Mouse (Mus musculus): ENCODE data around the gene Cxcl13. TPM values are rescaled to one million over a fixed set of nuclear protein-coding genes. Genes with fewer than 3 reads are reported as not detected.

The Cxcl13 gene
- polyA plus RNA-seq (2012; ENCODE audit: insufficient read depth, insufficient read length, missing spikeins): 2.3 and 5.7 TPM in 2 replicates

DNA sequence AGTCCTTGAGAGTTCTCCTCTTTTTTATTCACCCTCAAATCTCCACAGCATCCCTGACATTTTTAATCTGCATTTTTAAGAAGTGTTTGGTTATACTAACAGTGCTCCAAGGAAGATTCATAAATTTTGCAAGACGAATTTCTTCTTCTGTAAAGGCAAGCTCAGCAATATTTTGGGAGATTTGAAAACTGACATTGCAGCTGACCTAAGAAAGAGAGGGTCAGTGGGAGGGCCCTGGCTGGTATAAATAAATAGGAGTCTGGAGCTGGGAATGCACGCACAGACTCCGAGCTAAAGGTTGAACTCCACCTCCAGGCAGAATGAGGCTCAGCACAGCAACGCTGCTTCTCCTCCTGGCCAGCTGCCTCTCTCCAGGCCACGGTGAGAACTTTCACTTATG is at the start of gene Cxcl13:
Gene Cxcl13, plus strand, starts transcription at position 301 of the 400 bp plus-strand sequence.
- Histone ChIP-seq H3K27ac (replicated peaks; ENCODE audit: low read depth, low read length) (no peak within 1 kb of the TSS), H3K4me3 (ENCODE audit: insufficient read depth, low read depth, low read length) (no peak within 1 kb of the TSS)

DNA sequence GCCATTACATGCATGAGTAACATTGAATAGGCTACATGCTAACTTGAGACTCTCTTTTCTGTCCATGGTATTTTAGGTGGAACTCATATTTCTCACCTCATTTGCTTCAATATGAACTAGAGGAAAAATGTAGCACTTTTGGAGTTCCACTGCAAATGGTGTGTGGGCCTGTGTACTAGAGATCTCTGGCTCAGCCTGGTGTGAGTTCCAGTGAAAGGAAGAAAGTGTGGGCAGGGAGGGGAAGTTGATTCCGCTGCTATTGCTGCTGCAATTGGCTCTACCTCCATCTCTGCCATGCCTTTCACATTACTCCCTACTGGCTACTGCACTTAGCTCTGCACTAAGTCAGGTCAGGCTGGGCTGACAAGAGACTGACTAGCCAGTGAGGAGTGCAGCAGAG is 45.7 kb upstream of the Cxcl13 start:
- Histone ChIP-seq H3K4me3 (ENCODE audit: insufficient read depth, low read depth, low read length) (no peak overlapping the region), H3K4me1 (ENCODE audit: control insufficient read depth, insufficient read depth, insufficient read length, low read length) (no peaks in the 10 kb centered on the region), H3K27ac (replicated peaks; ENCODE audit: low read depth, low read length) (no peak overlapping the region)

More for the DNA sequence above, at the start of gene Cxcl13:
- no peaks in the 10 kb centered on the region for H3K4me1 ChIP-seq (ENCODE audit: control insufficient read depth, insufficient read depth, insufficient read length, low read length)

DNA sequence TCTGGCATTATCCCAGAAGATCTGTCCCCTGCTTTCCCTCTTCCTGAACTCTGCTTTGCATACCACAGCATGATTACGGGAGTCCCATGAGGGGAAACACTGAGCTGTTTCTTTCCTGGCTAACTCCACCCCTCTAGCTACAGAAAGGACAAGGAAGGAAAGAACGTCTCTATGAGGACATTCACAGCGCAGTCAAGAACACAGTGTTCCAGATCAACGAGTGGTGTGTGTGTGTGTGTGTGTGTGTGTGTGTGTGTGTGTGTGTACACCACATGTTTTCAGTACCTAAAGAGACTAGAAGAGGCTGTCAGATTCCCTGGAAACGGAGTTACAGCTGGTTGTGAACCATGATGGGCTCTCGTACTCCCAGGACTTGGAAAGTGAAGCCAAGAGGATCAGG is 38.3 kb upstream of the Cxcl13 start:
- Histone ChIP-seq H3K4me3 (ENCODE audit: insufficient read depth, low read depth, low read length) (no peak overlapping the region), H3K27ac (replicated peaks; ENCODE audit: low read depth, low read length) (no peak overlapping the region), H3K4me1 (ENCODE audit: control insufficient read depth, insufficient read depth, insufficient read length, low read length) (no peaks in the 10 kb centered on the region)

DNA sequence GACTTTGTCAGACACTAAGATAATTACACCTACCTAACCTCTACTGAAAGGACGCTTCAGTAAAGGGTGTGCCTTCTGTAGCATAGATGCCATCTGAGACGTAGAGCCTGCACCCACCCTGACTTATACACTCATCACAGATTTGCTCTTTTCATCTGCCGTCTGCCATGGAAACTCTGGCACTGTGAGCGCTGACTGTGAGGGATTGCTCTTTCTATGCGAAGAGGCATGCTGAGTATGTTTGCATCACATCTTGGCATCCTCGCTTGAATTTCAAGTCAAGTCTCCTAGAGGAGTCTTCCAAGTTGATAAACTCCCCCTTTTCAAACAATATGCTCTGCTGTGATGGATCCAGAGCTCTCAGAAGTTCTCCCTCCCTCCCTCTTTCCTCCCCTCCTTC is 32.7 kb upstream of the Cxcl13 start:
- H3K4me3 ChIP-seq (ENCODE audit: insufficient read depth, low read depth, low read length): no peak overlapping the region
- no peak overlapping the region for H3K27ac ChIP-seq (replicated peaks; ENCODE audit: low read depth, low read length)
- H3K4me1 ChIP-seq (ENCODE audit: control insufficient read depth, insufficient read depth, insufficient read length, low read length): no peaks in the 10 kb centered on the region

DNA sequence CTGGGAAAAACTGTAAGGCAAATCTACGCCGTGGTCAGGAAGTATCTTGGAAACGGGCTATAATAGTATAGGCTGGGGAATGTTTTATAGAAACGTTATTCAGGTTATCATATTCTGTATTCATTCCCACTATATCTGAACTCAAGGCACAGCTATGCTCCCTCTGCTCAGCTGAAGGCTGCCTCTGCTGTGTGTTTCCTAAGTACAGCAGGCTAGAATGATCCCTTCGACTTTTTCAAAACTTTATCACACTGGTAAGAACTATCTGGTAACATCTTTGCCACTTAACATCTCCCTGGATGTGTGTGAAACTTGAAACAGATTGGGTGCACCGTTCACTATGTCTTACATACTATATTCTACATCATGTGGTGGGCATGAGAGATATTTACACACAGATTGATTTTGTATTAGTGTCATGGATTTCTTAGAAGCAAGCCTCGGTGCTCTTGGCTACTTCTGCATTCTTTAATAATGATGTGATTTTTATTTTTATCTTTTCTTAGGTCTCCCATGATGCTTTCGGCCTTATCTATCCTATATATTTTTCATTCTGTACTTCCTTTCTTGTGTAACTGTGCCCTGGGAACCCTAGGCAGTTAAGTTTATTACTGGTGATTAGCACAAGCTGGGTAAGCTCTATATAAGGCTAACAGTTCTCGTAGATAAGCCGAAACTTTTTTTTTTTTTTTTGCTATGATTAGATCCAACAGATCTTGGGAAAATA is 31.4 kb upstream of the Cxcl13 start:
- Histone ChIP-seq H3K4me1 (ENCODE audit: control insufficient read depth, insufficient read depth, insufficient read length, low read length) (no peaks in the 10 kb centered on the region), H3K4me3 (ENCODE audit: insufficient read depth, low read depth, low read length) (no peak overlapping the region), H3K27ac (replicated peaks; ENCODE audit: low read depth, low read length) (no peak overlapping the region)

DNA sequence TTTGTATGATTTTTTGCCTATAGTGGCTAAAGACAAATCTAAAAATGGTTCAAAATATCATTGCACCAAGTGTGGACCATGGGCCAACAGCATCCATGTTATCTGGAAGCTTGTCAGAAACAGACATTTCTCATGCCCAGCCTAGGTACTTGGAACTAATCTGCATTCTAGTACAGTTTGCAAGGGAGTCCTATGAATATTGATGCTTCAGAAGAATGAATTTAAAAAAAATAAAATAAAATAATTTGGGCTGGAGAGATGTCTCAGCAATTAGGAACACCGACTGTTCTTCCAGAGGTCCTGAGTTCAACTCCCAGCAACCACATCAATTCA is 30.9 kb upstream of the Cxcl13 start:
- H3K4me3 ChIP-seq (ENCODE audit: insufficient read depth, low read depth, low read length): no peak overlapping the region
- H3K27ac ChIP-seq (replicated peaks; ENCODE audit: low read depth, low read length): no peak overlapping the region
- H3K4me1 ChIP-seq (ENCODE audit: control insufficient read depth, insufficient read depth, insufficient read length, low read length): no peaks in the 10 kb centered on the region

DNA sequence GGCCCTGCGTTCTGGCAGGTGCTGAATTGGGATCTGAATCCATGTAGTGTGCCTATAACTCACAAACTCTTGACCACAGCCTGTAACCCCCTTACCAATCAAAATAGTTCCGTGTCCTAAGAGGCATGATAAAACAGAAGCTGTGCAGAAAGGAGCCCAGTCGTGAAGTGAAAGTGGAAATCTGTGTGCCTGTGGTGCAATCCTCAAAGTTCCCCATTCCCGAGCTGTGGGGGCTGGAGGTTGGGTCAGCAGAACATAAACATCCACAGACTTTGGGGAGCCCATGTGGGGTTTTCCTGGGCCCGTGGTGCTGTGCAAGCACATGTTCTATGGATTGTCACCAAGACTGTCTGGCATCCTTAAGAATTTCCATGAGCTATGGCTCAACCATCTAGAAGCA is 21.7 kb upstream of the Cxcl13 start:
- no peak overlapping the region for H3K4me3 ChIP-seq (ENCODE audit: insufficient read depth, low read depth, low read length)
- no peak overlapping the region for H3K27ac ChIP-seq (replicated peaks; ENCODE audit: low read depth, low read length)
- H3K4me1 ChIP-seq (ENCODE audit: control insufficient read depth, insufficient read depth, insufficient read length, low read length): no peaks in the 10 kb centered on the region

DNA sequence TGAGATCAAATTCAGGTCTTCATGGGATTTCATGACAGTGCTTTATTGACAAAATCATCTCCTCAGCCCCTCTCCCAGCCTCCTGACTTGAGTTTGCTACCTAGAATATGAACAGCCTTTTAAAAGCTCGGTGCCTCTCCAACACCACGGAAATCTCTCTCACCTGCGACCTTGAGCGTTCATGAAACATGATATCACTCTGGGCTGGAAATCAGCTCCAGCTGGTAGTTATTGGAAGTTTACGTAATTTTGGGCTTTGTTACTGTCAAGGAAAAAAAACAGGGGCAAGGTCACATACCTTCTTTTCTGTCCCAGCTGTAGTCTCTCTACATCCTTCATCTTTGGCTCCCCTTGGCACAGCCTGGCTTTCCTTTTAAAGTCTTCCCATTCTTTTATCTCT is 20.7 kb upstream of the Cxcl13 start:
- Histone ChIP-seq H3K4me3 (ENCODE audit: insufficient read depth, low read depth, low read length) (no peak overlapping the region), H3K27ac (replicated peaks; ENCODE audit: low read depth, low read length) (no peak overlapping the region), H3K4me1 (ENCODE audit: control insufficient read depth, insufficient read depth, insufficient read length, low read length) (no peaks in the 10 kb centered on the region)

DNA sequence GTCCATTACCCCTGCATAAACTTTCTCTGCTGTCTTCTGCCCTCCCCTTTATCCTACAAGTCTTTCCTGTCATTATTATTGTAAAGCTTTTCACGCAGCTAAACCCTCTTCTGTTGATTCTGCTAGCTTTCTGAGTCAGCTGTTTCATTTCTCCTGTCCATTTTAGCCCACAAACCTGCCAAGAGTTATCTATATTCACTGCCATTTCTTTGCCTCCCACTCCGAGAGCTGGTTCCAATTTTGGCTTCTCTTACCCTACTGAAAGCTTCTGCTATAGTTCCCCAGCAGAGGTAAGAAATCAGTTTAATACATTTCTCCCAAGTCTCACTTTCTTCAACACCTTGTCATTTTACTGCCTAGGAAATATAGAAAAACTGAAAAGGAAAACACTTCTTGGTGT is 19.6 kb upstream of the Cxcl13 start:
- Histone ChIP-seq H3K4me3 (ENCODE audit: insufficient read depth, low read depth, low read length) (no peak overlapping the region), H3K4me1 (ENCODE audit: control insufficient read depth, insufficient read depth, insufficient read length, low read length) (no peaks in the 10 kb centered on the region), H3K27ac (replicated peaks; ENCODE audit: low read depth, low read length) (no peak overlapping the region)

DNA sequence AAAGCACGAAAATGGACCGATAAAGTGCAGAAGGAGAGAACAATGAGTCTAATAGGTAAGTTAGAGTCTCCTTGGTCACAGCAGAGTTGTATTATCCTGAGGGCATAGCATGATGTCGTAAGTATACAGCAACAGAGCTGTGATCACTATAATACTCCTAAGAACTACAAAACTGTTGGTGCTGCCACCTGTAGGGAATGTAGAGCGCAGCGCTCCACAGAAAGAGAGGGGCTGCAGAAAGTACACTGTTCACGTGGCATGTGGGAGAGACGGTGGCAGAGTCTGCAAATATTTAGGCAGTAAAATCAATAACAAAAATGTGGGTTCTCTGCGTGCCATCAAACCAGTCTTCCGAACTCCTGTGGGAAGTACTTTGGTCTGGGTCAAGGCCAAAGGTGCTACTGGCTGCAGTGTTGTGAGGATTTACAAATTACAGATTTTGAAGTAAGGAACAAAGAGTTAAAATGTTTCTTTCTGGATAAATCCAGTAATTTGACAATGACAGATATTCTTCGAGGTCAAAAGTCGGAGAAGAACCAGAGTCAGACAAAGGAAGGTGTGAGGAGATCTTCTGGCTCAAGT is 18.6 kb upstream of the Cxcl13 start:
- Histone ChIP-seq H3K4me1 (ENCODE audit: control insufficient read depth, insufficient read depth, insufficient read length, low read length) (no peaks in the 10 kb centered on the region), H3K4me3 (ENCODE audit: insufficient read depth, low read depth, low read length) (no peak overlapping the region), H3K27ac (replicated peaks; ENCODE audit: low read depth, low read length) (no peak overlapping the region)

DNA sequence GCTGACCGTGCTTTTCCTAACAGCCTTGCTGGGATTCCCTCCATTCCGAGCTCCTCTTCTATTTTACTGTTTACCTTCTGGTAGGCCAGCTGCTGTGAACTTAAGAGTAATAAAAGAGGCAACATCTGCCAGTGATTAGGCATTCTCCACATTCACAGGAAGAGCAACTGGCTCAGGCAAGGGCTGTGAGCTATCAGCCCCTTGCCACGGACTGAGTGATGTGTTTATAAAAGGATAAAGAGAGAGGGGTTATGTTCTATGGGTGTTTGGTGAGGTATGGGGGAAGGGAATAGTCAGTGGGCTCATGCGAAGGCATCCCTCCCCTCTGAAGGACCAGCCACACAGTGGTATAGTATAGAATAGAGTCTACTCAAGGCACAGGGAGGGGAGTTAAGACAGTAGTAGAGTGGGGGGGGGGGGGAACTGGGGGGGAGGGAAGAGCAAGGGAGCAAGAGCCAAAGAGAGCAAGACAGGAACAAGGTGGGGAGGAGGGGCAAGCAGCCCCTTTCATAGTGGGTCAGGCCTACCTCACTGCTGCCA is 16.0 kb upstream of the Cxcl13 start:
- H3K4me3 ChIP-seq (ENCODE audit: insufficient read depth, low read depth, low read length): no peak overlapping the region
- H3K27ac ChIP-seq (replicated peaks; ENCODE audit: low read depth, low read length): no peak overlapping the region

DNA sequence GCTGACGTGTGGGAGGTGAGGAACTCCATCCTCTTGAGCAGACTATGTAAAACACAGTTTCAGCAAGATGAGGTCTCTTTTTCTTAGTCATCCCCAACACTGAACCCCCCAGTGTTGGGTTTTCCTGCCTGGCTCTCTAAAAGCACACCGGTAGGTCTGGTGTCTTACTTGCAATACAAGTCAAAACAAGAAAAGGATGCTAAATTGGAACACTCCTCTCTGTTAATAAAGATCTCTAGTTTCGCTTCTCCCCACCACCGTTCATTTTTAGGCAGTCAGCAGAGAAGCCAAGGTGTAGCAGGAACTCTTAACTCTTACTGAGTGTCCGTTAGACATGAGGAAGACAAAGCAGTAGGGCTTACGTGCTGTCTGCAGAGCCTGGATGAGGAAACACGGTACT is 15.2 kb upstream of the Cxcl13 start:
- Histone ChIP-seq H3K4me1 (ENCODE audit: control insufficient read depth, insufficient read depth, insufficient read length, low read length) (no peaks in the 10 kb centered on the region), H3K4me3 (ENCODE audit: insufficient read depth, low read depth, low read length) (no peak overlapping the region), H3K27ac (replicated peaks; ENCODE audit: low read depth, low read length) (no peak overlapping the region)

More for the DNA sequence above, 16.0 kb upstream of the Cxcl13 start:
- H3K4me1 ChIP-seq (ENCODE audit: control insufficient read depth, insufficient read depth, insufficient read length, low read length): no peaks in the 10 kb centered on the region

DNA sequence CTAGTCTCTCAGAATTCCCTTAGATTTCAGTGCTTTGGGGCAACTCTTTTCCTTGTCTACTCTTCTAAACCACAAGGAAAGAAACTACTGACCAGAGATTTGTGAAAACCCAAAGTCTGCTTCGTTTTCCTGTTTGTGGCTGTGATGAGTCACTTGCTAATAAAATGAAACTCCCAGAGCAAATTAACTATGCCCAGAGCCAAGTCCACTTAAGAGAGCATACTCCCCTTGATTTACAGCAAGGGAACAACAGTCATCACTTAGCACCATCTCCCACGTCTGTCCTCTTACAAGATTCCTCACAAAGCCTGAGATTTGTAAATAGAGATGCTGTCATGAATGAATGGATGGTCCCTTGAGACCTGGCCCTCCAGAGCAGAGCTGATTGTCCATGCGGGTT is 11.6 kb upstream of the Cxcl13 start:
- H3K27ac ChIP-seq (replicated peaks; ENCODE audit: low read depth, low read length): no peak overlapping the region
- H3K4me1 ChIP-seq (ENCODE audit: control insufficient read depth, insufficient read depth, insufficient read length, low read length): no peaks in the 10 kb centered on the region
- H3K4me3 ChIP-seq (ENCODE audit: insufficient read depth, low read depth, low read length): no peak overlapping the region

DNA sequence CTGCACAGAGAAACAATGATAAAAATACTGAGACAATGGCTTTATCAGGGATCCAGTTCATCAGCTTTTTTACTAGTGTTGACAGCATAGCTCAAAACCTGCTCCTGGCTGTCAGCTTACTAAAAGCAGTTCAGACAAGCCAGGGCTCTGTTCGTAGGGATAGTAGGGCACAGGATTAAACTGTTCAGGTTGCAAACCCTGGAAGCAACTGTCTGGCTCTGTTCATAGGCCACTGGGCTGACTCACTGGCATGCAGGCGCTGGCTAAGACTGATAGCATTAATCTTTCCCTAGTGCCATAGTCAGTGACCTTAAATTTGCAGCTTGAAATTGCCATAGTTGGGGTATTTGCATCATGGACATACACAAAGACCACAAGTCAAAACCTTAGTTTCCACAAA is 10.4 kb upstream of the Cxcl13 start:
- no peak overlapping the region for H3K27ac ChIP-seq (replicated peaks; ENCODE audit: low read depth, low read length)
- H3K4me3 ChIP-seq (ENCODE audit: insufficient read depth, low read depth, low read length): no peak overlapping the region
- no peaks in the 10 kb centered on the region for H3K4me1 ChIP-seq (ENCODE audit: control insufficient read depth, insufficient read depth, insufficient read length, low read length)

DNA sequence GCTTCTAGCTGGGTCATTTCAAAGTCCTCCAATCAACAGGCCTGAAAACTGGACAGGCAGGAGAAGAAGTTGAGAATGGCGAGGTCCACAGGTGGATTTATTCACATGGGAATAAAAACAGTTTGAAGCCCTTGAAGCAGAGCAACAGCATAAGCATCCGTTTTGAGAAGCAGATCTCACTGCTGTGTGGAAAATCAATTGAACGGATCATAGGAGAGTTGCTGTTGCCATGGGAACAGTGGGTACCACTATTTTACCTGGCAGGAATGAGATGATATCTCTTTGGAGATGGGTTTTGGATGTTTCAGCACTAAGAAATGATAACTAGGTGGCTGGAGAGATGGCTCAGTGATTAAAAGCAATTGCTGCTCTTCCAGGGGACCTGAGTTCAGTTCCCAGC is 8.1 kb upstream of the Cxcl13 start:
- no peak overlapping the region for H3K4me3 ChIP-seq (ENCODE audit: insufficient read depth, low read depth, low read length)
- no peaks in the 10 kb centered on the region for H3K4me1 ChIP-seq (ENCODE audit: control insufficient read depth, insufficient read depth, insufficient read length, low read length)
- H3K27ac ChIP-seq (replicated peaks; ENCODE audit: low read depth, low read length): no peak overlapping the region
